Mouse (Mus musculus) liver, embryonic 14.5 days (tissue): Measurements from ENCODE around the gene Ryr1.

Source experiments
- CTCF ChIP-seq: IDR thresholded peaks from 2 replicates; pipeline ENCODE4 v1.5.1; 2016; ENCODE audit warnings: antibody characterized with exemption, low read depth, control low read depth
- EP300 ChIP-seq: IDR thresholded peaks from 2 replicates; pipeline ENCODE4 v1.6.1; 2016; ENCODE audit warnings: antibody characterized with exemption, low read depth

DNA sequence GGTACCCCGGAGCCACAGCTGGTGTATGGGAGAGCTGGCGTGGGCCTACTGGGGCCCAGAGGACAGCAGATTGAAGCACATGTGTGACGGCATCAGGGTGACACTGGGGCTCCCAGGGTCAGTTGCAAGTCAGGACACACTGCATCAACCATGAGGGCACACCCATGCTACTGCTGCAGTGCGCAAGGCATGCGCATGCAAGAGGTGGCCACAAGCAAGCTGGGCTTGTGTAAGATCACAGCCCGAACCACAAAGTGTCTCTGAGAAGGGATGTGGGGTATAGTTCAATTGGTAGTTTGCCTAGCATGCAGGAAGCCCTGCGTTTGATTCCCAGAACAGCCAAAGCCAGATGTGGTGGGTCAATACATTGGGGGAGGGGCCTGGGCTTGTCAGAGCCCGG lies 101.5 kb downstream of the Ryr1 start:
- TF ChIP-seq EP300, result no peak
- no peak for TF ChIP-seq CTCF
